Mouse (Mus musculus): ENCODE data around the gene Arrdc3.

GRCm38 (mm10) chr13:80862215-80862614 is 21.0 kb upstream of the Arrdc3 start:
- TF ChIP-seq CTCF (IDR thresholded peaks at IDR 0.05; ENCODE audit: extremely low read depth, insufficient read length, insufficient replicate concordance, low read depth, low read length) (peak; percentile 82; the same call in 1 of the 2 replicates), POLR2A (IDR thresholded peaks at IDR 0.05; ENCODE audit: low read depth, low read length) (no peak)

Measured in small intestine, adult 2 months (tissue).